Mouse (Mus musculus) left cerebral cortex, postnatal 14 days (tissue): ENCODE measurements at regions not wholly inside any gene's neighbourhood (a gene's known extent, or its start where the extent isn't known, plus 50 kb on each side); places are given as distances from the start of the nearest gene placed in this dataset.

Experiments
- DNase-seq, 2 experiments: peaks; one replicate each; pipeline ENCODE4 v3.0.0; 2021 to 2022; ENCODE audit warnings: low spot score in 2 of 2, mixed read lengths in 1 of 2
- intact Hi-C: fragments of 180-260 bp; cut with DNase I; formaldehyde crosslinking; loops from one replicate; pipeline ENCODE4 v1.15.1; 2025

DNA sequence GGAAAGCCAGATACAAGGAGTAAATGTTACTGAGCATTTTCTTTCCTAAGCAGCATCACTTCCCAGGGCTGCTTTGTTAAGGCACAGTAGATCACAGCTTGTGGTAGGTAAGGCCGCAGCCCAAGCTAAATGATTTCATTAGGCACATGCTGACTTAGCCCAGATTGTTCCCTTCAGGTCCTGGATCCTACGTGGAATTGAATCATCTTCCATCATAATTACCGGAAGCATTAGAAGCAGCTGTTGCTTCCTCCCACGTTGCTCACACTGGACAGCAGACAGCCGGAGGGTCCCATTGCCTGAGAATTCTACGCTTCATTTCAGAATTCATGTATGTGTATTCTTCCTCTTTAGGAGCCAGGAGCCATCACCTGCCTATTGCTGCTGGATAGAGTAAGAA, 458.6 kb upstream of the Rag2 start:
- intact Hi-C loops, result no loop called here
- no peak for DNase-seq

DNA sequence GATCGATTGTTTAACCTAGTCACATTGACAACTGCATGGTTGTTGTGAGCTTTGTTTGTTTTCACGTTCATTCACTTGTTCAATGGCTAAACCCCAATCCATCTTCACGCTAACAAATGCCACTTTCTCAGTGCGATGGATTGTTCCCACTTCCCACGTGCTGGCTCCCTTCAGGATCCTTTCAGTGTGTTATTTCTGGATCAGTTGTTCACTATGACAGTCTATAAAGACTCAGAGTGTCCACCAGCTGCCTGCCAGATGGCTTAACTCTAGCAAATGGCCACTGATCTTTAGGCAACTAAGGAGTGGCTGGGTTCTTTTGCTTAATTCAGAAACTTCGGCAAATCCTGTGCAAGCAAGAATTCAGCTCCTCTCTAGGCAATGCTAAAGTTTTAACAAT, 451.7 kb upstream of the Rag2 start:
- intact Hi-C loops, result no loop called here
- DNase-seq, result peak; percentile 40 to 44

- intact Hi-C loops, result no loop called here
These were observed 449.4 kb upstream of the Rag2 start for GRCm38 (mm10) chr2:101175124-101175523.

GRCm38 (mm10) chr2:101206637-101207036, 417.9 kb upstream of the Rag2 start:
- intact Hi-C loops, result no loop called here
- no peak for DNase-seq

More at GRCm38 (mm10) chr2:101175124-101175523, 449.4 kb upstream of the Rag2 start:
- DNase-seq, result no peak

GRCm38 (mm10) chr2:101209136-101209535, 415.4 kb upstream of the Rag2 start:
- intact Hi-C loops, result no loop called here
- no peak for DNase-seq

- intact Hi-C loops, result no loop called here
- no peak for DNase-seq
These were observed 403.8 kb upstream of the Rag2 start for GRCm38 (mm10) chr2:101220759-101221158.

- no peak for DNase-seq
- intact Hi-C loops, result no loop called here
These were observed 381.5 kb upstream of the Rag2 start for GRCm38 (mm10) chr2:101242983-101243382.

DNA sequence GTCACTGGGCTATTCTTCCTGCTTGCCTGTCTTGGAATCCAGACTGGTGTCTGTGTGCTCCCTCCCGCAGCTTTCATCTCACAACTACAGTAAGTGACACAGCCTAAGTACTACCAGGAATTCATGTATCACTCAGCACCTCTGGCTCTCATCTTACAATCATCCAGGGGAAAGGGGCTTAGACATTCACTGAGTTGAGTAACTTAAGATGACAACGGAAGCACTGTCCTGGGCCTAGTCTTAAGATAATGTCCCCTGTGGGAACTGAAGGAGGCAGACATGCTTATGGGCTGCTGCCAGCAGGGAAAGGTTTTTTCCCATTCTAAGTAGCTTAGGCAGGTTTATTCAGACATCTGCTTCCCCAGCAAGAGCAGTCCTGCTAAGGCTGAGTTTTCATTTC, 377.4 kb upstream of the Rag2 start:
- intact Hi-C loops, result no loop called here
- no peak for DNase-seq

DNA sequence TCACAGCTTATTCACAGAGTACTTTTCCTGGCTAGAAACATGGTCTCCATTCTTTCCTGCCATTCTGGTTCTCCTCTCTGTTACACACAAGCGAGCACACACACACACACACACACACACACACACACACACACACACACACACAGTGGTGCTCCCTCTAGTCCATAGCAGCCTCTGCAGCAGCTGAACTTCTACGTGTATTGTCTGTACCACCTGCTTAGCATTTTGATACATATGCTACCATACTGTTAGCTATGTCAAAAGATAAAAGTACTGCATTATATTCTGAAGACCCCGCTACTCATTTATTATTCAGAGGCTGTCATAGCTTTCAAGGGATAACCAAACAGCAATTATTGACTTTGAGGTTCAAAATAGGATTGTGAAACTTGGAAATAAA, 372.3 kb upstream of the Rag2 start:
- intact Hi-C loops, result no loop called here
- DNase-seq, result no peak

DNA sequence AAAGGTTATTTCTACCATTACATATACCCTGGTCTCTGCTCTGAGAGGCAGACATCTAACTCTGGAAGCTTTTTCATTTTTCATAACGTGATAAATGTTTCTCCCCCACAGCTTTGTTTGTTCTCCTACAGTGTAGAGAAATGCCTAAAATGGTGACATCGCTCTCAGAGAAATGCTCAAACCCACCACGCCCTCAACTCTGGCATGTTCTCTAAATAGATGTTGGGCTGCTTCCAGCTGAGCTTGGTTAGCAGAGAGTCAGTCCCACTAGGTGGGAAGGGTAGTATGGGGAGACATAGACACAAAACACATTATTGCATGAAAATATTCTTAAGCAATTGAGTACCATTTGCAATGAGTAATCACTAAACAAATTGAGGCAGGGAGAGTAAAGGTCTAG, 368.1 kb upstream of the Rag2 start:
- intact Hi-C loops, result no loop called here
- no peak for DNase-seq

DNA sequence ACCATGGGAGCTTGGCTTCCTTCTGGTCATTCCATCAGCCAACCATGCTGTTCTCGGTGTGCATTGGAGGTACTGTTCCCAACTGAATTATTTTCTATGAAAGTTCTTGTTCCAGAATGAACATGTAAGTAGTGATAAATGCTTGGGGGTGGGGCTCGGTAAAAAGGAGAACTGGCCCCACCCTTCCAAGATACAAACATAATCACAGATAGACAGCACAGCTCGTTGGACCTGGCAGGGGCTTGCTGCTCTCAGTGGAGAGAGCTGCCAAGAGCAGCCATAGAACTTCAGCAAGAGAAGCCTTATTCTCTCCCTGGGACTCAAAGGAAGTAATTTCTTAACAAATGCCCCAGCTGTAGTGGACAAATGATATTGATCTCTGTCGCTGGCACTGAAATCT, 360.6 kb upstream of the Rag2 start:
- DNase-seq, result no peak
- intact Hi-C loops, result no loop called here

GRCm38 (mm10) chr2:101266685-101267374, 357.7 kb upstream of the Rag2 start:
- no peak for DNase-seq
- intact Hi-C loops, result no loop called here

- intact Hi-C loops, result no loop called here
- DNase-seq, result no peak
These were observed 350.4 kb upstream of the Rag2 start for GRCm38 (mm10) chr2:101274045-101274664.

GRCm38 (mm10) chr2:101284886-101285285, 339.6 kb upstream of the Rag2 start:
- intact Hi-C loops, result no loop called here
- DNase-seq, result no peak

DNA sequence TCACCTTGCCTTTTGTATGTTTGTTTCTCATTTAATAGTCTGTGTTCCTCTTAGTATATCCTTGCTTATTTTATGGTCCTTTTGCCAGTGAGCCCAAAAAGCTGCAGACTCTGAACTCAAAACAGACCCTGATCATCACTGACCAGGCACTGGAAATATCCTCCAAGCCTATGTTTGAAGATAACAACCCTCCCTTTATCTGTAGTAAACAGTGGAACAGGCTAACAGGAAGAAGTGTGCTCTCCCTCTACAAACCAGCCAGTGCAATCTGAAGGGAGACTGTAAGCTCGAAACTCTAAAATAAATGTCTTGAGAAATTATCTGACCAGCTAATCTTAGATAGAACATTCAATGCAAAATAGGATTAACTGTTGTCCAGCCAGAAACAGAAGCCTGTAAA, 336.4 kb upstream of the Rag2 start:
- no peak for DNase-seq
- intact Hi-C loops, result no loop called here

GRCm38 (mm10) chr2:101289168-101289567, 335.4 kb upstream of the Rag2 start:
- intact Hi-C loops, result no loop called here
- peak in 1 of 2 experiments; percentile 11 for DNase-seq

GRCm38 (mm10) chr2:101290738-101291137, 333.8 kb upstream of the Rag2 start:
- intact Hi-C loops, result no loop called here

DNA sequence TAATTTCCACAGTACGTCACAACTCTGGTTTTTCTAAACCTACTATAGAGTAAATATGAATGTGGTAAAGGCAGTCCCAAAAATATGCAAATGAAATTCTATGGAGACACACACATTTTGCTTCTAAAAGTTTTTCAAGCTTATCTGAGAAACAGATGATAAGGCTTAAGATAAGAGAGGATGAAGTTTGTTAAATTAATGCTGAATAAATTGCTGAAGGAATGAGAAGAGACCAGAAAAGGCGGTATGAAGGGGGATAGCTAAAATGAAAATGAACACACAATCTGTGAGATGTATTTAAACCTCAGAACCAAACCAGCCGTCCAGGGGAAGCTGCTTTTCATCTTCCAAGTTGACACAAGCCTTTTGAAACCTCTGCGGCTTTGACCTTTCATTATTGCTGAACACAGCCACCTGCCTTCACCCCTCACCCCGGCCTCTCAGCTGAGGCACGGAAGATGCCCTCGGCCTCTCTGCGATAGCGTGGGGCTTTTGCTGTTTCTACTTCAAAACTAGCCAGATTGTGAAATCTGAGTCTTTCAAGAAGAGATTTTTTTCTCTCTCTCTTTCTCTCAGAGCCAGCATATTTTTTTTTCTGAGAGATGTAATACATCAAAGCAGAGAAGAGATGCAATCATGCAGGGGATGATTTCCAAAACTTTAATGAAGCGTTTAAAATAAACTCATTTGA, 328.7 kb upstream of the Rag2 start:
- peak in 1 of 2 experiments; percentile 5 for DNase-seq
- intact Hi-C loops, result no loop called here

More at GRCm38 (mm10) chr2:101290738-101291137, 333.8 kb upstream of the Rag2 start:
- no peak for DNase-seq

GRCm38 (mm10) chr2:101296369-101296682, 328.2 kb upstream of the Rag2 start:
- no peak for DNase-seq
- intact Hi-C loops, result no loop called here

DNA sequence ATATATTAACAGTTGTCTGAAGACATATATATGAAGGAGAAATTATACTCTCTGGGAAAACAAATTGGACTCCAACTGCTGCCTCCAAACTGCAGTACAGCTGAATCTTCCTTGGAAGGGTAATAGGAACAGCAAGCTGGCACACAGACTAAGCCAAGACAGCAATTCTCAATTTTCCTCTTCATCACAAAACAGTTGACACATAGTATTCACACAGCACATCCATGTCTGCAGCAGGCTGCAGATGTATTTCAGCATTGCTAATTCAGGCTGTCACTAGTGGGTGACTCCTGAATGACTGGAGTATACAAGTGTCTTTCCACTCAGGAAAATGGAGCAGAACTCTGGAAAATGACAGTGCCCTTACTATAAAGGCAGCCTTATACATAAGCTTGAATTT, 327.7 kb upstream of the Rag2 start:
- intact Hi-C loops, result no loop called here
- DNase-seq, result peak; percentile 14 to 30

- intact Hi-C loops, result no loop called here
- no peak for DNase-seq
These were observed 325.4 kb upstream of the Rag2 start for GRCm38 (mm10) chr2:101299126-101299525.
